Mouse (Mus musculus) stomach, embryonic 14.5 days (tissue): ENCODE data around the gene E130218I03Rik. TPM values are rescaled to one million over a fixed set of nuclear protein-coding genes. Genes with fewer than 3 reads are reported as not detected.

Experiments used
- ATAC-seq: fragments of 200-750 bp; cut with Nextera tagmentation; 2 replicates; pipeline ENCODE4 v1.8.0; 2017; ENCODE audit warnings: low read depth, moderate TSS enrichment; ENCODE audit not compliant: insufficient number of reproducible peaks, insufficient read depth, low FRiP score
- H3K27ac ChIP-seq: fragments of 300-500 bp; sonication (generic); 2 replicates; pipeline ENCODE4 v1.5.1; 2014; ENCODE audit warnings: mild to moderate bottlenecking, low read length, moderate library complexity, mixed read lengths
- H3K27me3 ChIP-seq: fragments of 300-500 bp; sonication (generic); 2 replicates; pipeline ENCODE4 v1.6.1; 2014; ENCODE audit warnings: low read length, control low read depth, mixed read lengths; ENCODE audit not compliant: control insufficient read depth, insufficient read depth
- H3K36me3 ChIP-seq: fragments of 300-500 bp; sonication (generic); 2 replicates; pipeline ENCODE4 v1.6.1; 2014; ENCODE audit warnings: mild to moderate bottlenecking, control low read depth, low read length, moderate library complexity, mixed read lengths; ENCODE audit not compliant: control insufficient read depth, insufficient read depth
- H3K4me1 ChIP-seq: fragments of 300-500 bp; sonication (generic); 2 replicates; pipeline ENCODE4 v1.6.1; 2014; ENCODE audit warnings: low read length, control low read depth, mixed read lengths; ENCODE audit not compliant: control insufficient read depth, insufficient read depth
- H3K4me2 ChIP-seq: fragments of 300-500 bp; sonication (generic); replicated peaks from 2 replicates; pipeline ENCODE4 v1.6.1; 2014; ENCODE audit warnings: low read depth, low read length, control low read depth
- H3K4me3 ChIP-seq: fragments of 300-500 bp; sonication (generic); 2 replicates; pipeline ENCODE4 v1.5.1; 2014; ENCODE audit warnings: low read depth, low read length, control low read depth
- H3K9ac ChIP-seq: fragments of 300-500 bp; sonication (generic); replicated peaks from 2 replicates; pipeline ENCODE4 v1.6.1; 2014; ENCODE audit warnings: low read depth, mild to moderate bottlenecking, control low read depth, low read length, moderate library complexity, mixed read lengths
- H3K9me3 ChIP-seq: fragments of 300-500 bp; sonication (generic); 2 replicates; pipeline ENCODE4 v1.6.1; 2016; ENCODE audit warnings: low read depth, low read length, control low read depth; ENCODE audit not compliant: control insufficient read depth
- WGBS: fragments of 180-500 bp; shearing (Covaris S2); extraction: QIAGEN DNeasy Blood & Tissue Kit; methylation state at CpG from one replicate; pipeline ENCODE4 v1.1.7; 2014; 5-methylcytosine and 5-hydroxymethylcytosine counted together
- polyA plus RNA-seq: library from polyadenylated mRNA; unstranded; fragments of >200 nt; fragmentation: Nextera tagmentation; extraction: Ambion mirVana; gene quantifications from 2 replicates; pipeline ENCODE4 v1.2.1, GENCODE M21; 2014

E130218I03Rik gene
- 0.36 and 0.41 TPM in 2 replicates for polyA plus RNA-seq

- Histone ChIP-seq H3K4me1 (peaks cover 9% of the 10 kb centered on the region), H3K4me3 (peak within 1 kb of the TSS; percentile 53), H3K36me3 (no peaks in the 10 kb centered on the region), H3K4me2 (peak within 1 kb of the TSS; percentile 87), H3K27me3 (0 out of 2 replicates have a peak, but pooled peaks cover 3% of the 10 kb centered on the region), H3K9ac (0 out of 2 replicates have a peak within 1 kb of the TSS, but pooled peaks have one; percentile 77), H3K9me3 (no peaks in the 10 kb centered on the region), H3K27ac (no peak within 1 kb of the TSS)
- 93% methylated on average over 17 of the region's 17 CpGs for WGBS
- ATAC-seq: no peak
Observed at GRCm38 (mm10) chr4:134243516-134244250, at the start of gene E130218I03Rik. E130218I03Rik (plus strand) TSS chr4:134243662.

- WGBS: 66% methylated on average over 2 of the region's 2 CpGs
- Histone ChIP-seq H3K9me3 (no peaks in the 10 kb centered on the region), H3K36me3 (no peaks in the 10 kb centered on the region), H3K4me3 (no peak overlapping the region), H3K27ac (no peak overlapping the region), H3K4me2 (no peak overlapping the region), H3K27me3 (no peaks in the 10 kb centered on the region), H3K4me1 (no peaks in the 10 kb centered on the region), H3K9ac (no peak overlapping the region)
- ATAC-seq: no peak
Observed at GRCm38 (mm10) chr4:134199371-134199770, 44.1 kb upstream of the E130218I03Rik start.

- no peaks in the 10 kb centered on the region for H3K36me3 ChIP-seq
- H3K27ac ChIP-seq: no peak within 1 kb of the TSS
- no peaks in the 10 kb centered on the region for H3K9me3 ChIP-seq
- no peak within 1 kb of the TSS for H3K4me3 ChIP-seq
- no peaks in the 10 kb centered on the region for H3K4me1 ChIP-seq
- no peaks in the 10 kb centered on the region for H3K27me3 ChIP-seq
- no peak within 1 kb of the TSS for H3K9ac ChIP-seq
- no peak within 1 kb of the TSS for H3K4me2 ChIP-seq
- WGBS: 95% methylated on average over 4 of the region's 4 CpGs
- ATAC-seq: no peak
Observed at GRCm38 (mm10) chr4:134202904-134203303, 40.6 kb upstream of the E130218I03Rik start, which contains the start of gene Gm7534. Gm7534 (minus strand) TSS chr4:134203004.

GRCm38 (mm10) chr4:134203340-134203896, 40.0 kb upstream of the E130218I03Rik start:
- ATAC-seq: no peak
- Histone ChIP-seq H3K9ac (no peak overlapping the region), H3K4me3 (no peak overlapping the region), H3K4me1 (no peaks in the 10 kb centered on the region), H3K36me3 (no peaks in the 10 kb centered on the region), H3K27ac (no peak overlapping the region), H3K4me2 (no peak overlapping the region), H3K27me3 (no peaks in the 10 kb centered on the region), H3K9me3 (no peaks in the 10 kb centered on the region)
- 81% methylated on average over 17 of the region's 17 CpGs for whole genome bisulfite sequencing

- H3K27ac ChIP-seq: no peak overlapping the region
- no peak overlapping the region for H3K4me2 ChIP-seq
- no peaks in the 10 kb centered on the region for H3K27me3 ChIP-seq
- H3K9me3 ChIP-seq: no peaks in the 10 kb centered on the region
- no peak for ATAC-seq
- H3K4me3 ChIP-seq: no peak overlapping the region
- no peak overlapping the region for H3K9ac ChIP-seq
- H3K36me3 ChIP-seq: no peaks in the 10 kb centered on the region
- WGBS: 55% methylated on average over 6 of the region's 6 CpGs
- no peaks in the 10 kb centered on the region for H3K4me1 ChIP-seq
Observed at GRCm38 (mm10) chr4:134206488-134207053, 36.9 kb upstream of the E130218I03Rik start.

GRCm38 (mm10) chr4:134222793-134223600, 20.5 kb upstream of the E130218I03Rik start:
- Histone ChIP-seq H3K36me3 (no peaks in the 10 kb centered on the region), H3K27me3 (no peaks in the 10 kb centered on the region), H3K4me1 (no peaks in the 10 kb centered on the region), H3K4me2 (no peak overlapping the region), H3K9ac (no peak overlapping the region), H3K9me3 (no peaks in the 10 kb centered on the region), H3K4me3 (no peak overlapping the region), H3K27ac (no peak overlapping the region)
- WGBS: 50% methylated on average over 11 of the region's 11 CpGs
- peak; percentile 14; the same call in 1 of the 2 replicates for ATAC-seq

- WGBS: 64% methylated on average over 8 of the region's 8 CpGs
- no peaks in the 10 kb centered on the region for H3K27me3 ChIP-seq
- no peak within 1 kb of the TSS for H3K4me2 ChIP-seq
- no peaks in the 10 kb centered on the region for H3K9me3 ChIP-seq
- H3K4me3 ChIP-seq: no peak within 1 kb of the TSS
- H3K27ac ChIP-seq: no peak within 1 kb of the TSS
- no peak within 1 kb of the TSS for H3K9ac ChIP-seq
- H3K4me1 ChIP-seq: no peaks in the 10 kb centered on the region
- no peak for ATAC-seq
- H3K36me3 ChIP-seq: no peaks in the 10 kb centered on the region
Observed at GRCm38 (mm10) chr4:134227194-134227593, 16.3 kb upstream of the E130218I03Rik start, which contains the start of gene Catsper4. Catsper4 (minus strand) TSS chr4:134227383.

GRCm38 (mm10) chr4:134230431-134230830, 13.0 kb upstream of the E130218I03Rik start:
- no peak overlapping the region for H3K9ac ChIP-seq
- no peaks in the 10 kb centered on the region for H3K4me1 ChIP-seq
- no peak for ATAC-seq
- H3K36me3 ChIP-seq: no peaks in the 10 kb centered on the region
- no peaks in the 10 kb centered on the region for H3K27me3 ChIP-seq
- WGBS: 26% methylated on average over 8 of the region's 8 CpGs
- no peaks in the 10 kb centered on the region for H3K9me3 ChIP-seq
- H3K4me2 ChIP-seq: no peak overlapping the region
- no peak overlapping the region for H3K27ac ChIP-seq
- H3K4me3 ChIP-seq: no peak overlapping the region
